Mouse (Mus musculus): ENCODE results near the gene Rfx7.
"Not testable (repeated sequence)": the region's sequence is repeated elsewhere in the genome, so short reads cannot be mapped to it uniquely, and the experiment has no call there.

The Rfx7 gene

GRCm38 (mm10) chr9:72664409-72665351 is 132.6 kb downstream of the Rfx7 start:
- no peak for DNase-seq (ENCODE audit: low read depth)

GRCm38 (mm10) chr9:72665517-72665916 is 133.5 kb downstream of the Rfx7 start:
- no peak for DNase-seq (ENCODE audit: low read depth)

GRCm38 (mm10) chr9:72666352-72667021 is 134.4 kb downstream of the Rfx7 start:
- not testable (repeated sequence) for DNase-seq (ENCODE audit: low read depth)

DNA sequence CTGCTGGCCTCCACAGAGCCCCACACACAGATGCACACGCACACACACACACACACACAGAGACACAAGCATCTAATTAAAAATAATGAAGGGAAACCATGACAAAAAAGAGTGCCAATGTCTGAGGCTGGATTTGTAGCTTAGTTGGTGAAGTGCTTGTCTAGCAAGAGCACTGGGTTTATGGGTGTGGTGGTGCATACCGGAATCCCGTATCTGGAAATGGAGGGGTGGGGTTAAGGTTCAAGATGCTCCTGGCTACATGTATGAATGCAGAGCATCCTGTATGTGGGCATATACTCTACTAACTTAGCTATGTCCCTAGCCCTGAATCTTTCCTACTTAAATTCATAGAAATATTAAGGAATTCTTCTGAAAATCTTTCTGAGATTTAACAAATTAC is 135.1 kb downstream of the Rfx7 start:
- DNase-seq (ENCODE audit: low read depth): no peak

DNA sequence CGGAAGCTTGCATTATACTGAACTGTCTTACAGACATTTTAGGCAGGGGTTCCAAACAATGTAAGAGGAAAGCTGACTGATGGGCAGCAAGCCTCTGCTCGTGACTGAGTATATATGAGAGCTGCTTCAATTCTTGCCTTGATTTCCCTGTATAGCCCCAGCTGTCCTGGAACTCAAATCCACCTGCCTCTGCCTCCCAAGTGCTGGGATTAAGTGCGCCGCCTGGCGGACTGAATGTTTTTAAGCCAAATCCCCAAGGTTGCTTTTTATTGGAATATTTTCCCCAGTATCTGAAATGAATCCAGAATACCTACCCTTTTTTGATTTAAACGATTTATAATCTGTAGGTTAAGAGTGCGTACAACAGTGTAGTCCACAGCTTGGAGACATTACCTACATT is 137.3 kb downstream of the Rfx7 start:
- no peak for DNase-seq (ENCODE audit: low read depth)

GRCm38 (mm10) chr9:72672361-72672760 is 140.3 kb downstream of the Rfx7 start:
- DNase-seq (ENCODE audit: low read depth): no peak

Data from fibroblast of lung, adult 2 months (primary cell).